Mouse (Mus musculus): Measurements from ENCODE around the gene Utrn. TPM values are rescaled to one million over a fixed set of nuclear protein-coding genes. Genes with fewer than 3 reads are reported as not detected.

The Utrn gene
- total RNA-seq, 2 experiments from 2014 or later = 20.1 to 28.1 TPM

DNA sequence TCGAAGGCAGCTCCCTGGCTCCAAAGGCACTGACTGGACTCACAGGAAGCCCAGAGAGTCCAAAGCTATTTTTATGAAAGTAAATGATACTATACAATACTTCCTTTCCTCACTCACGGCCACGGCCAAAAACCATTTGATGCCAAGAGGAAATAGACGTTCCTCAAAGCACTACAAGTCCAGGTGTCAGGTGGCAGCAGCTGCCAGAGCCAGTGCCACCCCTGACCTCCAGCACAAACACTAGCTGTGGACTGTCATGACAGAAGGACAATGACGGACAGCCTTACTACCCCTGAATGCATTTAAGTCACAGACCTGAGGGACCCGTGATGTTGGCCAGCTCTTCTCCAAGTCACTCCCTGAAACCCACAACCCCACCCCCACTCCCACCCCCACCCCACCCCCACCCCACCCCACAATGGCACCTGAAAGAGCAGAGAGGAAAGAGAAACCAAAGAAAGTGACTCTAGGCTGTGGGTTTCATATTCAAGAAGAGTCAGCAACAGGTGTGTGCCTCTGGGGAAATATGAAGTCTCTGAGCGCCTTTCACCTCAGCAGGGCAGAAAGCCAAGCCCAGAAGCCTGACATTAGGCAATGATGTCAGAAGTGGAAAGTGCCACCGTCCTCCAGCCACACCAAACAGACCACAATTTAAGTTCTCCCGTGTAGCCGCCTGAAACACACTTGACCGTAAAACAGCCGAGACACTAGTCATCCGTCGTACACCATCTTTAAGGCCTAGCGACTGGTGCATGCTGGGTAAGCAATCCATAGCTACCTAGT, 45.5 kb downstream of the Utrn start:
- Histone ChIP-seq H3K4me3 (peak overlapping the region; percentile 15; the same call in 1 of the 2 replicates), H3K27ac (peak overlapping the region; percentile 66)
- peak; percentile 73 for DNase-seq
- no peak for TF ChIP-seq CTCF (IDR thresholded peaks at IDR 0.05)
- intact Hi-C loops (cut with DNase I) = no loop called here

DNA sequence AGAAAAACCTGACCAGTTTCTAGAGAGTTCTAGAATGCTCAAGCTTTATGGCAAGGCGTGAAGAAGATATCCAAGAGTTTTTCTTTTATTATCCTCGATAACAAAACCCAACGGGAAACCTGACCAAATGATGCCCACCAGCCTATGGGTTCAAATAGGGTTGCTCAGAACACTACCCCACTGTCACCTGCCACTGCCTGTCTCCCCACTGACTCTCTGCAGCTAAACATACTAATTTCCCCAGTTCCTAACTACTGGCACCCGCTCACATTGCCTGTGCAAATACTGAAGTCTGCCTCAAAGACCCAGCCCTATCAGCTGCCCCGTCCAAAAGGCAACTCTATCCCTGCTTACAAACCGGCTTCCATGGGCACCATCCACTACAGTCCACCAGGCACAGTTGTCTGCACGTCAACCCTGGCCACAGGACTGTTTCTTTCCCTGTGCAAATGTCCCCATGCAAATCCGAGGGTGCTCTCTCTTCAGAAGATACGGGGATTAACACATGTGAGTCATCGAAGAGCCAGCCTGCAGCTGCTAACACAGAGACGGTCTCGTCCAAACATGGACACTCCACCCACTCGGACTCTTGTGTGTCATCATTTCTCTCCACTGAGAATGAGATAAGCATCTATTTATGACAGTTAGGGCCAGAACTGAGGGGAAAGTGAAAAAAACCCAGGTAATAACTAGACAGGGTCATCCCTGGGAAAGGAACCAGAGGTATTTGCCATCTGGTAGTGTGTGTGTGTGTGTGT, 48.0 kb downstream of the Utrn start:
- TF ChIP-seq CTCF (IDR thresholded peaks at IDR 0.05) = no peak
- peak overlapping the region; percentile 45 for H3K4me3 ChIP-seq
- peak; percentile 67 for DNase-seq
- peak overlapping the region; percentile 73 for H3K27ac ChIP-seq
- intact Hi-C loops (cut with DNase I) = no loop called here

DNA sequence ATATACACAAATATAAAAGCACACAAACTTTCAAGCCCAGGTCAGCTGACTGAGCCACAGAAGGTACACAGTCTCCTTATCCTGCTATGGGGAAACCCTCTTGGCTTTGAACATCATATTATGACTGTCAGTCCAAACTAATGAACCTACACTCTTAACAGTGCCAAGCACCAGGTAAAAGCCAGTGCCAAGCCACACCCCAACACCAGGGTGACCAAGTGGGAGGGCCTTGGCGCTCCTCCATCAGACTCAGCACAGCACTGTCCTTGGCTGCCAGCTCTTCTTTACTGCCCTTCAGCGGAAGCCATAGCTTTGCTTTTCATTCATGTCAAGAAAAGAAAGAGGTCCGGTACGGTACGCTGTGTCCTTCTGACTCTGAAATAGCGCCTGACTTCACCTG, 51.8 kb downstream of the Utrn start:
- no peak overlapping the region for H3K4me3 ChIP-seq
- TF ChIP-seq CTCF (IDR thresholded peaks at IDR 0.05) = no peak
- H3K27ac ChIP-seq = peak overlapping the region; percentile 72
- intact Hi-C loops (cut with DNase I) = no loop called here
- DNase-seq = peak; percentile 45

DNA sequence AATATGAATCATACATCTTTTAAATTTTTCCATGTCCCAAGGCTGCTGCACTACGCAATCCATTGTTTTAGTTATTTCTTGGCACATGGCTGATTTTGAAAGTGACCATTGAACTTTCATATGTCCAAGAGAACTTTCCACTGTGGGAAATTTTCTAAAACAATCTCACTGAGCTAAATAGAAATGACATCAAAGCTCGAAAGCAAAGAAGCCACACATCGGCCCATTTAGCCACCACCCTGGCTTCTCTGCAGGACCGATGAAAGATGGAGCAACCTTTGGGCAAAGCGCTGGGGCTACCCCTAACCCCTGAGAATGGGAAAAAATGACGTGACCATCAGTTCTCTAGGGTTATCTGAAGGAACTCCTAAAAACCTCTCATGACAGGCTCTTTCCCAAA, 52.6 kb downstream of the Utrn start:
- DNase-seq = no peak
- Histone ChIP-seq H3K4me3 (no peak overlapping the region), H3K27ac (peak overlapping the region; percentile 72)
- no peak for TF ChIP-seq CTCF (IDR thresholded peaks at IDR 0.05)
- intact Hi-C loops (cut with DNase I) = no loop called here

DNA sequence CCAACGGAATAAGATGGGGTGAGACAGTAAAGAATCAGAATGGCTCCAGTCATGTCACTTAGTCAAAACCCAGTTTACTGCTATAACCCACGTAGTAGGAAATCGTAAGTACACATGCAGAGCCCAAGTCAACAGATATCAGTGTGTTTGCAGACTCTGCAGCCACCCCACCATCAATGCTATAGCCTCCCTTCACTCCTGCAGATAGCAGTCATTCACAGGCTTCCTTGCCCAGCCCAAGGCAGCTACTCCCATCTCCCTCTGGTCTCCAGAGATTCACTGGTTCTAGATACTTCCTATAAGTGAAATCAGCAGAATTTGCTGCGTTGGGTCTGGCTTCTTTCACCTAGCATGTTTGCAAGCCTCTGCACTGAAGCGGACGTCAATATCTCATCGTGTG, 54.8 kb downstream of the Utrn start:
- TF ChIP-seq CTCF (IDR thresholded peaks at IDR 0.05) = no peak
- H3K27ac ChIP-seq = peak overlapping the region; percentile 87; the same call in 1 of the 2 replicates
- H3K4me3 ChIP-seq = no peak overlapping the region
- intact Hi-C loops (cut with DNase I) = no loop called here
- no peak for DNase-seq

DNA sequence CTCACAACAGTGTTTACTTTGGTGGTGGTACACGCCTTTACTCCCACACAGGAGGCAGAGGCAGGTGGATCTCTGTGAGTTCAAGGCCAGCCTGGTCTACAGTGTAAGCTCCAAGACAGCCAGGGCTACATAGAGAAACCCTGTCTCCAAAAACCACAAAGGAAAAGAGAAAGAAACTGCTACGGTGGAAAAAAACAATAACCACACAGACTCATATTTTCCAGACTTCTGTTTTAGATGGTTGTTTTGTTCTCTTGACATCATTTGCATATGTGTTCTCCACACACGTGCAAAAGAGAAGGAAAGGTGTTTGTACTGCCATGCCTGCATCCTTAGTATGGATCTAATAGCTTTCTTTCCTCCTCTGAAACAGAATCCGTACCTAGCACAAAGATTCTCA, 55.3 kb downstream of the Utrn start:
- no peak for TF ChIP-seq CTCF (IDR thresholded peaks at IDR 0.05)
- Histone ChIP-seq H3K27ac (peak overlapping the region; percentile 87), H3K4me3 (peak overlapping the region; percentile 72)
- intact Hi-C loops (cut with DNase I) = no loop called here
- no peak for DNase-seq

DNA sequence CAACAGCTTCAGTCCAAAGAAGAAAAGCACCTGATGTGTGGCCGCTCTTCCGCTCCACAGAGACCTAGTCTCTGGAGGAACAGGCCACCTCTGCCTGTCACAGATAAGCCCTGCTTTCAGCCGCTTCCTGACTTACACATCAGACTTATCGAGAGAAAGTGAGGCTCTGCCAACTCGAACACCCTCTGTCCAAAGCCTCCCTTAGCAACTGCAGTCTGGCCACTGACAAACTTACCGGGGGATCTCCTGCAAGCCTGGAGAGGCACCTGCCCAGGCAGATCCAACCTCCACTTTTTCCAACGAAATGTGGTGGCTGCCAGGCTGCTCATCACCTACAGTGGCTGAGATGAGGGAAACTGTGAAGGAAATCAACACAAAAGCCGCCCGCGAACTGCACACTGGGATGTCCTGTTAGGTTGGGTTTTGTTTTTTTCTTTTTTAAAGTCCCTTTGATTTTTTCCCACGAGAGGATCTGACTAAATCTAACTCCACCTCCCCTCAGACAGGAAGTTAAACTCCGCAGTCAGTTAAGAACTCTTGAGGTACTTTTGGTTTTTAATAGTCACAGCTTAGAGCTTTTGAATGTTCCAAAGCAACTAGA, 55.9 kb downstream of the Utrn start:
- intact Hi-C loops (cut with DNase I) = no loop called here
- H3K4me3 ChIP-seq = peak overlapping the region; percentile 72

DNA sequence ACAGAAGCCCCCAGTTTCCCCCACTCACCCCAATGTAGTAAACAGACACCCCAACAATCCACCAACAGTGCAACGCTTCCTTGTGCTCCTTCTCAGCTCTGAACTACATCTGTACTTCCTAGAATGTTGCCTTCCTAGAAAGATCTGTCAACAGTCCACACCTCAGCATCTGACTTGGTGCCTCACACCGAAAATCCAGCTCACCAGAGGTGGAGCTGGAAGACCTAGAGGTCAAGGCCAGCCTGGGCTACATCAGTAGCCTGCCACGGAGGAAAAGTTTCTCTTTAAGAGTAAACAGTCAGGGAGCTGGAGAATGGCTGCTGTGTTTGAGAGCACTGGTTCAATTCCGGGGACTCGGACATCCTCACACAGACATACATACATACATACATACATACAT, 56.5 kb downstream of the Utrn start:
- DNase-seq = no peak
- H3K4me3 ChIP-seq = peak overlapping the region; percentile 72
- H3K27ac ChIP-seq = peak overlapping the region; percentile 87
- no peak for TF ChIP-seq CTCF (IDR thresholded peaks at IDR 0.05)
- intact Hi-C loops (cut with DNase I) = no loop called here

More for the DNA sequence above, 55.9 kb downstream of the Utrn start:
- peak overlapping the region; percentile 87 for H3K27ac ChIP-seq
- DNase-seq = no peak
- no peak for TF ChIP-seq CTCF (IDR thresholded peaks at IDR 0.05)

DNA sequence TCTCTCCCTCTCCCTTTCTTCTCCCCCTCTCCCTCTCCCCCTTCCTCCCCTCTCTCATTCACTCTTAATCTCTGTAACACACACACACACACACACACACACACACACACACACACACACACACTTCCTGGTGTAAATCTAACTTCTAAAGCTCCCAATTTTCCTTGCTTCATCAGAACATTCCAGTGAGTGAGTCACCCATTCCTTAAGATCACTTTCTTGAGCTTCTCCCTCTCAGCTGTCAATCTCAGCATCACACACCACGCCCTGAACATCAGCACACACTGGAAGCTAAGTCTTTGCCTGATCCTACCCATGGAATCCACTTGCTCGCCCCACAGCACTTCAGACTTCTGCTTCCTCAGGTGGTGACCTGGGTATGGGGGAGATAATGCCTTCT, 58.3 kb downstream of the Utrn start:
- intact Hi-C loops (cut with DNase I) = no loop called here
- peak overlapping the region; percentile 72 for H3K4me3 ChIP-seq
- TF ChIP-seq CTCF (IDR thresholded peaks at IDR 0.05) = no peak
- DNase-seq = no peak
- peak overlapping the region; percentile 87 for H3K27ac ChIP-seq

DNA sequence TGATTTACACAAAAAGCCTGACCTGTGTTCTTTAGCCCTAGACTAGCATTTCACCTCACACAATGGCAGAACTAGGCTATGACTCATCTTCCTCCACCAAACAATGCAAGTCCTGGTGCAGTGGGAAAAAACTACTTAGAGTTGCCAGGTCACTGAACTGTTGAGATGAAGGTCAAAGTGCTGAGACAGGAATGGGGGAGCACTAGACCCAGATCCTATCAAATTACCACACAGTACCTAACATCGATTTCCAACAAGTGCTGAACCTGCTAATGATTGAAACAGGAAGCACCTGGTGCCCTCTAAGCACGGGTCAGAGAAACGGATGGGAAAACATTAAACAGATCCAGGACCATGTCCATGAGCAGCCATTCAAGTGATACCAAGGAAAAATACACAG, 59.5 kb downstream of the Utrn start:
- Histone ChIP-seq H3K27ac (peak overlapping the region; percentile 72), H3K4me3 (peak overlapping the region; percentile 33; the same call in 1 of the 2 replicates)
- no peak for DNase-seq
- intact Hi-C loops (cut with DNase I) = no loop called here
- TF ChIP-seq CTCF (IDR thresholded peaks at IDR 0.05) = no peak

DNA sequence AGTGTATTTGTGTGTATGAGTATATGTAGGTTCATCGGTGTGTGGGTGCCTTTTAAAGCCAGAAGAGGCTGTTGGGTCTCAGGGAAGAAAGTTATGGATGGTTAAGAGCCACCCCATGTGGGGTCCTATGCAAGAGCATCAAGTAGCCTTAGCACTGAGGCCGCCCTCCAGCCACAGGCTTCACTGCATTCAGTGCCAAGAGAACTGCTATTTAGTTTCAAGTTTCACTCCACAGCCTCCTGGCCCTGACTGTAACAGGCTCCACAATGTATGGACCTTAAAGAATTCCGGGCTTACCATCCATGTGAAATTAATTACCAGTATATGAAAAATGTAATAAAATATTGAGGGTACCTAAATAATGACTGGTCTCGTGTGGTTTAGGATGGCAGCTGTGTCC, 60.7 kb downstream of the Utrn start:
- intact Hi-C loops (cut with DNase I) = no loop called here
- H3K27ac ChIP-seq = peak overlapping the region; percentile 72
- H3K4me3 ChIP-seq = no peak overlapping the region
- DNase-seq = no peak
- TF ChIP-seq CTCF (IDR thresholded peaks at IDR 0.05) = no peak

DNA sequence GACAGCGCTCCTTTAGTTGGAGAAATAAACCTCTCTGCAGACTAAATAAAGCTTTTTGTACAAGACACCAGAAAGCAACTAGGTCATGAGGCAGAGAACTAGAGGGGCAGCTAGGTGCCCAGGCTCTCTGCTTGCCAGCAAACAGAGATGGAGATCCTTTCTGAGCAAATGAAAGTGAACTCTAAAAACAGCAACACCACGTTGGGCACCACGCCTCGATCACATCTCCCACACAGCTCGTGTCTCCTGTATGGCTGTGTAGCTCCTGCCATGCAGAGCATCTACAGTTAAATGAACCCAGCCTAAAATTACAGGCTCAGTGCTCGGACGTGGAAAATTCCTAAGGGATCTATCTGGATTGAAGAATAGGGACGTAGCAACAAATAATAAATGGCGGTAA, 61.5 kb downstream of the Utrn start:
- H3K4me3 ChIP-seq = peak overlapping the region; percentile 45
- intact Hi-C loops (cut with DNase I) = no loop called here
- peak overlapping the region; percentile 72 for H3K27ac ChIP-seq
- peak; percentile 67 for DNase-seq
- no peak for TF ChIP-seq CTCF (IDR thresholded peaks at IDR 0.05)

DNA sequence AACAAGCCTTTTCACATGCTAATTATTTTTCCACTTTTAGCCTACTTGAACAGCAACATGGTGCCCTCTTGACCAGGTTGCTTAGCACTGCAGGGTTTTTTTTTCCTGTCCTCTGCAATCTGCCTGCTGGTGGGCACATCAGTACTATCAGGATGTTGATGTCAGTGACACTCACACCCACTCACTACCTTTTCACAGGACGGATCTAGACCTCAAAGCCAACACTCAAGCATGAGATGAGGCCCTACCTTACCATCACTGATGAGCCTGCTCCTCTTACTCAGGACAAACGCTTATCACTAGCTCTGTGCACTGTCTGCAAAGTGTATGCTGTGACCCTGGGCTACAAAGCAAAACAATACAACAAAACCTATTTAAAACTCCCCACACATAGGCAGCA, 63.3 kb downstream of the Utrn start:
- DNase-seq = no peak
- no peak for TF ChIP-seq CTCF (IDR thresholded peaks at IDR 0.05)
- H3K27ac ChIP-seq = peak overlapping the region; percentile 12; the same call in 1 of the 2 replicates
- intact Hi-C loops (cut with DNase I) = no loop called here
- no peak overlapping the region for H3K4me3 ChIP-seq

All from gastrocnemius, adult 2 months (tissue).